Mouse (Mus musculus): ENCODE data around the gene Atad5. TPM values are rescaled to one million over a fixed set of nuclear protein-coding genes. Genes with fewer than 3 reads are reported as not detected.

The Atad5 gene
- 10.0 TPM for polyA plus RNA-seq (2014; fragmentation: Illumina TruSeq; extraction: RNeasy Lipid Tissue Mini Kit (QIAGEN cat#74804); ENCODE audit: low replicate concordance)

DNA sequence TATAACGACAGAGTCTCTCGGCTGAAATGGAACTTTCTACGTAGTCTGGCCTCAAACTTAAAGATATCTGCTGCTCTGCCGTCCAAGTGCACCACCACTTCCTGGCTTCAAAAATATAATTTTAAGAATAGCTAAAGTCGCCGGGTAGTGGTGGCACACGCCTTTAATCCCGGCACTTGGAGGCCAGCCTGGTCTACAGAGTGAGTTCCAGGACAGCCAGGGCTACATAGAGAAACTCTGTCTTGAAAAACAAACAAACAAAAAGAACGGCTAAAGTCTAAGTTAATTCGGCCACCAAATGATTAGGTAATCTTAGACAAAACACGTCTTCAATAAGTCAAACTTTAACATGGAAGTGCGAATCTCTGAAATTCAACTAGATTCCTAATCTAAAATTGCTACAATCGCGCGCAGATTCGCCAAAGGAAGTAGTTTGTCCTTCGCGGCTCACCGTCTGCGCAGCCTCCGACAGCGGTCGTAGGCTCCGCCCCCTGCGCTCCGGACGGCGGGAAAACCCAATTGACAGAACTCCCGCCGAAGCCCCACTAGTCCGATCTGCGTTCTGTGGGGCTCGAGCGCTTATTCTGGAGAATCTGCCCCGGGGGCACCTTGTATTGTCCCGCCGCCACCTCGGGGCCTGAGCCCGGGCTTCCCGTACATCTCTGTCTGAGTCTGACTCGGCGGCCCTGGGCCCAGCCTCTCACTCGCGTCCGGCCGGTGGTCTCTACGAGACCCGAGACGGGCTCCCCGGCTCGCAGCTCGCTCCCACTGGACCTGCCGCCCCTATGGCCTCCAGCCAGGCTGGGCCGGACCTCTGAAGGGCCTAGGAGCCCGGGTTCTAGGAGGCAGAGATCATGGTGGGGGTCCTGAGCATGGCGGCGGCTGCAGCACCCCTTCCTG lies at the start of gene Atad5:
Atad5 (plus strand) TSS at position 484 of the 900 bp plus-strand sequence.

DNA sequence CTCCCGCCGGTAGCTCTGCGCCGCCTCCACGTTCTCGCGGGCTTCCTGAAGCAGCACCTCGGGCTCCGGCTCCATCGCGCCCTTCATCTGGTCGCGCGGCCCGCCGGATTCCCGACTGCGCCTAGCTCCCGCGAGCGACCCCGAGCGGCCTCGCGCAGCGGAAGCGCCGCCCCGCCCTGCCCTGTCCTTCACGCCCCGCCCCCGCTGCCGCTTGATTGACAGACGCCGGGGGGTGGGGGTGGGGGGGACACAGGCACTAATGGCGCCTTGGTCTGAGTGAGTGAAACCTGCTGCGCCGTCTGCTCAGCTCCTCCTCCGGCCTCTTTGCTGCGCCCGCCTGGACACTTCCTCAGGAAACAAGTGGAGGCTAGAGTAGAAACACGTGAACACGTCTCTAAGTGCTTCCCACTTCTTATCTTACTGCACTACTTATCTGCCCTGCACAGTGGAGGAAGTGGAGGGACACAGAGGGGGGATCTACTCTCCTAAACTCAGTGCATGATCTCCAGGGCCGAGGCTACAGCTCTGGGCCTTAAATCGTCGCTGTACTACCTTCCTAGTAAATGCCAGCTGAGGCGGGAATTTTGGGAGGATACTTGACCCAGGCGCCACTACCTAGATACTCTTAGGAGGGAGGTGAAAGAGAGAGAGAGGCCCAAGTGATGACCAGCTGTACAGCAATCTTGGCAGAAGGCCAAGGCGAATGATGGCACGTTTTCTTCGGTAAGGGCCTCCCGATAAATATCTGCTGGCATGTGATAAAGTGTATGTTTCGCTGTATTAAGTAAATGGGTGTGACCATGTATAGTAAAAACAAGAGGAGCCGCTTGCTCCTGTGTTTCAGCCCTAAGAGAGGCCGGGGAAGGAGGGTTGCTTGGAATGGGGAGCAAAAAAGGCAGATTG lies 8.1 kb upstream of the Atad5 start, which contains the start of gene Crlf3:
Crlf3 (minus strand) TSS at position 166 of the 903 bp plus-strand sequence.

DNA sequence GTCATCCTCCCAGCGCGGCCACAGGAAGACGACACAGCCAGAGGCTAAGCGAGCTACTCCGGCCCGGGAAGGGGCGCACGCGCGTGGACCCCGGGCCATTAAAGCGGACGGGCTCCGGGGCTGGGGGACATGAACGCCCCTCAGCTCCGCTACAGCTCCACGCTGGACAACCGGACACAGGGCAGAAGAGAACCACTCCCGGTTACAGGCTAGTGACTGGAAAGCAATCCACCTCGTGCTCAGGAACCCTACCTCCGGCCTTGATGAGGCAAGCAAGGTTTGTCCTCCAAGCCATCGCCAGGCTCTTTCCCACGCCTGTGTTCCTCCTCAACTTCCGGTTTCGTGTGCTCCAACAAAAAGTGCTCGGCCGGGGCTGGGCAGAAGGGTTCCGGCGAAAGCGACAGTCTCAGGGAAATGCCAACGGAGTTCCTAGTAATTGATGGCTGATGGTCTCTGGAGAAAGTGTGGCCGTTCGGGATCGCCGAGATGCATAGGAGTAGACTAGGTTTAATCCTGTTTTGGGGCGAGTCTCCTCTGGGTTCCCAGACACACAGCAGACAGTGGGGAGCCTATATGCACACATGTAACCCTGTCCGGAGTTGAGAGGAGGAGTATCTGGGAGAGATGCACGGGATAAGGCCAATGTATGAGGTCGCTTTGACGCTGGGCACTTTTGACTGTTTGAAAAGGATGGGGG lies 52.8 kb downstream of the Atad5 start, which contains the start of gene Tefm:
Tefm (minus strand) TSS at position 351 of the 697 bp plus-strand sequence.

DNA sequence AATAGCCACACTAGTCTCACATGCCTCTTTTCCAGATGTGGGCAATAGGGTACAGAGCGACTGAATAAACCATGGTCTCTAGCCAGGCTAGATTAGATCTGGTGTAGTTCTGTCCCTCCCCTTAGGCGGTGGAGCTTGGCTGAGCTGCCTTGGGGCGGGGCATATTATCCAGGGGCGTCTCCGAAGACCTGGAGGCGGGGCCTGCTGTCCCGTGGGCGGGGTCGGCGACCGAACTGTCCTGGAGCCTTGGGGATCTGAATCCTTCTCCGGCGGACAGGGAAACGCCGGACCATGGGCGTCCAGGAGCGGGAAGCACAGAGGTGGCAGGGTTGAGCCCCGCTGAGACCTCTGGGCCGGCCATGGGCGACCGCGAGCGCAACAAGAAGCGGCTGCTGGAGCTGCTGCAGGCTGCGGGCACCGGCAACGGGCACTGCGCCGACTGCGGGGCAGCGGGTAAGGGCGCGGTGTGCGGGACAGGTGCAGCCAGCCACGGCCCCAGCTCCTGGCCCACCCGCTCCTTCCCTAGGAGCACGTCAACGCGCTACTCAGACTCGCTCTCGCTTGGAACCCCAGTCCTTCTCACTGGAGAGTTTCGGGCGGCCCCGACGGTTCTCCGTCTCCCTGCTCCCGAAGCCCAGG lies 64.8 kb downstream of the Atad5 start, which contains the start of gene Adap2:
Adap2 (plus strand) TSS at position 249 of the 639 bp plus-strand sequence.

DNA sequence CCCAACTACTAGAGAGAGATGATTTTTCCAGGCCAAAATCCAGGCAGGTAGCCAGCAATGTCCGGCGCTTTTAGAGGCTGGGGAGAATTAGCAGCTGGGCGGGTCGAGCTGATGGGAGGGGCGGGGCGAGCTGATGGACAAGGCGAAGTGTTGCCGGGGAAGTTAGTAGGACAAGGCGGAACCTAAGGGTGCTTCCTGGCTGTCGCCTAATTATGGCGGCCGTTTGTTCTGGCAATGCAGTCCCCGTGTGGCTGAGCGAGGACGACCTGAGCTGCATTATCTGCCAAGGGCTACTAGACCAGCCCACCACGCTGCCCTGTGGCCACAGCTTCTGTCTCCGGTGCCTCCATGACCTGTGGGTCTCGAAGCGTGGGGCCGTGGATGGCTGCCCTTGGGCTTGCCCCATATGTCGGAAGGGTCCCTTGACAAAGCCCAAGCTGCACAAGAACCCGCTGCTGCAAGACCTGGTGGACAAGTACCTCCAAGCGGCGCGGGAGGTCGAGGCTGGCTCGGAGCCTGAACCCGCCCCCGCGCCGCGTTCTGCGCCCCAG lies 94.6 kb downstream of the Atad5 start, which contains the start of gene Rnf135:
Rnf135 (plus strand) TSS at position 147 of the 551 bp plus-strand sequence.

Other genes starting within 250 kb of the Atad5 start
- gene Utp6, start 127.0 kb upstream of the Atad5 start, polyA plus RNA-seq (2014; fragmentation: Illumina TruSeq; extraction: RNeasy Lipid Tissue Mini Kit (QIAGEN cat#74804); ENCODE audit: low replicate concordance), result 34.9 TPM
- gene Suz12, start 96.3 kb upstream of the Atad5 start, polyA plus RNA-seq (2014; fragmentation: Illumina TruSeq; extraction: RNeasy Lipid Tissue Mini Kit (QIAGEN cat#74804); ENCODE audit: low replicate concordance), result 149 TPM
- 23.4 TPM for gene Crlf3, start 8.4 kb upstream of the Atad5 start, polyA plus RNA-seq (2014; fragmentation: Illumina TruSeq; extraction: RNeasy Lipid Tissue Mini Kit (QIAGEN cat#74804); ENCODE audit: low replicate concordance)
- gene Tefm, start 52.8 kb downstream of the Atad5 start, polyA plus RNA-seq (2014; fragmentation: Illumina TruSeq; extraction: RNeasy Lipid Tissue Mini Kit (QIAGEN cat#74804); ENCODE audit: low replicate concordance), result 14.9 TPM
- 10.7 TPM for gene Adap2, start 64.7 kb downstream of the Atad5 start, polyA plus RNA-seq (2014; fragmentation: Illumina TruSeq; extraction: RNeasy Lipid Tissue Mini Kit (QIAGEN cat#74804); ENCODE audit: low replicate concordance)
- 4.4 TPM for gene Rnf135, start 94.5 kb downstream of the Atad5 start, polyA plus RNA-seq (2014; fragmentation: Illumina TruSeq; extraction: RNeasy Lipid Tissue Mini Kit (QIAGEN cat#74804); ENCODE audit: low replicate concordance)
- 68.6 TPM for gene Rhot1, start 119.6 kb downstream of the Atad5 start, polyA plus RNA-seq (2014; fragmentation: Illumina TruSeq; extraction: RNeasy Lipid Tissue Mini Kit (QIAGEN cat#74804); ENCODE audit: low replicate concordance)
- gene Rhbdl3, start 211.5 kb downstream of the Atad5 start, polyA plus RNA-seq (2014; fragmentation: Illumina TruSeq; extraction: RNeasy Lipid Tissue Mini Kit (QIAGEN cat#74804); ENCODE audit: low replicate concordance), result 0.33 TPM

Data from small intestine, adult 10 weeks (tissue).